Comparison of ENCODE assay signal across 18 mouse cellular contexts in the genomic region with DNA sequence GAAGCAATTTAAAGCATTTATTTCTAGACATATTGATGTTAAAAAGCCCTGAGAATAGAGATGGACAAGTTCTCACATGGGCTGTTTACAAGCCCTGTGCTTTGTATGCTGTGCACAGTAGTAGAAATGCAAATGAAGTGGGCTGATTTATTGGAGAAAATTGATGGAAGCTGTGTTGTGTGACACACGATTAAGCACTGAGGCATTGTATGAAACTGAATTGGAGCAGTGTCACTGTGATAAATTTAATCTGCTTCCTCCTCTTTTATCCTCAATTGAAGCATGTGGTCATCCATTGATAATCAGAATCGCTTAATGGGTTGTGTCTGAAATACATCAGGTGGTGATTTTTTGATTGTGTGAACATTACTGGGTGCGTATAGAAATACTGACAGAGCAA.
DNase-seq lines count a peak whose midpoint lies in the region; ATAC-seq lines count a peak whose summit lies in the region.
"Had no signal": no experiment of that assay in that cellular context is flagged by ENCODE, and none has a peak within 500 bp of the region (broad histone marks: within the 10 kb centered on the region; RNA-seq: fewer than 3 reads in every experiment).

No protein-coding gene starts in this region.

- no peaks in the 10 kb centered on the region for H3K9me3 ChIP-seq in forebrain, embryonic 12.5 days
- no peaks in the 10 kb centered on the region for H3K9me3 ChIP-seq in forebrain, embryonic 10.5 days
- no peaks in the 10 kb centered on the region for H3K9me3 ChIP-seq in forebrain, embryonic 16.5 days (ENCODE audit: control insufficient read depth, low read length)
- H3K9me3 ChIP-seq in midbrain, embryonic 13.5 days: no peaks in the 10 kb centered on the region
- H3K9me3 ChIP-seq: liver, embryonic 12.5 days; lung, embryonic 15.5 days had no signal

- 34% methylated on average over 3 of the region's 3 CpGs for WGBS in forebrain, embryonic 12.5 days
- 76% methylated on average over 3 of the region's 3 CpGs for WGBS in forebrain, embryonic 10.5 days
- 28% methylated on average over 3 of the region's 3 CpGs for WGBS in forebrain, embryonic 16.5 days
- 27% methylated on average over 3 of the region's 3 CpGs for WGBS in midbrain, embryonic 13.5 days

- no peak for DNase-seq in forebrain, embryonic 10.5 days (ENCODE audit: extremely low spot score, low spot score)
- DNase-seq in retina, embryonic 14.5 days (ENCODE audit: low spot score): peak; percentile 63
- DNase-seq in urinary bladder, adult 2 months (ENCODE audit: low spot score): no peak
- DNase-seq in frontal cortex, postnatal 10 days (ENCODE audit: low spot score in 2 of 2): no peak
- DNase-seq: adrenal gland, postnatal 36 days; cerebellum, postnatal 14 days; heart, adult 11 months; kidney, adult 2 months; kidney, postnatal 36 days; layer of hippocampus, postnatal 36 days; thymus, postnatal 36 days had no signal

- H3K9ac ChIP-seq in forebrain, embryonic 12.5 days: no peak overlapping the region
- H3K9ac ChIP-seq in forebrain, embryonic 16.5 days (replicated peaks; ENCODE audit: low read depth, low read length): no peak overlapping the region
- no peak overlapping the region for H3K9ac ChIP-seq in midbrain, embryonic 13.5 days (replicated peaks)
- H3K9ac ChIP-seq: liver, embryonic 12.5 days; lung, embryonic 15.5 days had no signal

- H3K36me3 ChIP-seq in forebrain, embryonic 12.5 days (replicated peaks): no peaks in the 10 kb centered on the region
- H3K36me3 ChIP-seq in forebrain, embryonic 10.5 days (replicated peaks): no peaks in the 10 kb centered on the region
- H3K36me3 ChIP-seq in forebrain, embryonic 16.5 days (ENCODE audit: control insufficient read depth, insufficient read depth): no peaks in the 10 kb centered on the region
- no peaks in the 10 kb centered on the region for H3K36me3 ChIP-seq in midbrain, embryonic 13.5 days
- H3K36me3 ChIP-seq: liver, embryonic 12.5 days; lung, embryonic 15.5 days had no signal

- H3K4me2 ChIP-seq in forebrain, embryonic 12.5 days: no peak overlapping the region
- no peak overlapping the region for H3K4me2 ChIP-seq in forebrain, embryonic 16.5 days (ENCODE audit: low read length)
- no peak overlapping the region for H3K4me2 ChIP-seq in midbrain, embryonic 13.5 days (replicated peaks)
- H3K4me2 ChIP-seq: liver, embryonic 12.5 days; lung, embryonic 15.5 days had no signal

- H3K27me3 ChIP-seq in forebrain, embryonic 12.5 days: no peaks in the 10 kb centered on the region
- H3K27me3 ChIP-seq in forebrain, embryonic 10.5 days (ENCODE audit: poor library complexity, severe bottlenecking): no peaks in the 10 kb centered on the region
- no peaks in the 10 kb centered on the region for H3K27me3 ChIP-seq in forebrain, embryonic 16.5 days (replicated peaks; ENCODE audit: control insufficient read depth, insufficient read depth, low read length)
- no peaks in the 10 kb centered on the region for H3K27me3 ChIP-seq in midbrain, embryonic 13.5 days
- H3K27me3 ChIP-seq: liver, embryonic 12.5 days; lung, embryonic 15.5 days had no signal

- no peak overlapping the region for H3K27ac ChIP-seq in forebrain, embryonic 12.5 days
- no peak overlapping the region for H3K27ac ChIP-seq in forebrain, embryonic 10.5 days
- H3K27ac ChIP-seq in forebrain, embryonic 16.5 days (ENCODE audit: low read length): no peak overlapping the region
- H3K27ac ChIP-seq in midbrain, embryonic 13.5 days: no peak overlapping the region
- H3K27ac ChIP-seq: liver, embryonic 12.5 days; lung, embryonic 15.5 days had no signal

- ATAC-seq in forebrain, embryonic 12.5 days (ENCODE audit: low FRiP score): peak; percentile 78
- peak; percentile 79 for ATAC-seq in forebrain, embryonic 16.5 days
- ATAC-seq in midbrain, embryonic 13.5 days: peak; percentile 94
- ATAC-seq in monocyte, adult 5-6 weeks (replicated peaks; ENCODE audit: insufficient number of reproducible peaks, low FRiP score, low TSS enrichment, poor library complexity, severe bottlenecking): no peak
- ATAC-seq: activated CD4-positive, CD25-positive, alpha-beta regulatory T cell, adult 4 months; liver, embryonic 12.5 days had no signal

- H3K4me3 ChIP-seq in forebrain, embryonic 12.5 days (replicated peaks): no peak overlapping the region
- H3K4me3 ChIP-seq in forebrain, embryonic 10.5 days: no peak overlapping the region
- H3K4me3 ChIP-seq in forebrain, embryonic 16.5 days (replicated peaks; ENCODE audit: low read length): no peak overlapping the region
- H3K4me3 ChIP-seq in midbrain, embryonic 13.5 days (replicated peaks): no peak overlapping the region
- H3K4me3 ChIP-seq: liver, embryonic 12.5 days; lung, embryonic 15.5 days had no signal

- H3K4me1 ChIP-seq in forebrain, embryonic 12.5 days: peaks cover 6% of the 10 kb centered on the region; the same call in 1 of the 2 replicates
- peaks cover 11% of the 10 kb centered on the region for H3K4me1 ChIP-seq in forebrain, embryonic 10.5 days
- H3K4me1 ChIP-seq in forebrain, embryonic 16.5 days (replicated peaks; ENCODE audit: control insufficient read depth, insufficient read depth, low read length): no peaks in the 10 kb centered on the region
- peaks cover 10% of the 10 kb centered on the region for H3K4me1 ChIP-seq in midbrain, embryonic 13.5 days (replicated peaks)
- H3K4me1 ChIP-seq: liver, embryonic 12.5 days; lung, embryonic 15.5 days had no signal
